Mouse (Mus musculus) liver, adult 2 months (tissue): ENCODE measurements around the gene Cpsf6.

Experiments
- CTCF ChIP-seq: fragments of 200-500 bp; IDR thresholded peaks from 2 replicates; pipeline ENCODE4 v1.5.1; 2011; ENCODE audit warnings: low read depth, low read length, control low read depth
- POLR2A ChIP-seq: fragments of 200-500 bp; IDR thresholded peaks from 2 replicates; pipeline ENCODE4 v1.6.1; 2011; ENCODE audit warnings: low read length, control low read depth; ENCODE audit not compliant: insufficient read depth; ENCODE audit errors: extremely low read depth

GRCm38 (mm10) chr10:117383941-117384340, 4.1 kb upstream of the Cpsf6 start:
- TF ChIP-seq CTCF: no peak
- TF ChIP-seq POLR2A: no peak
